Mouse (Mus musculus) layer of hippocampus, adult 9-11 months (tissue): ENCODE measurements around the gene Eno3.

Source experiments
- DNase-seq: peaks from one replicate; pipeline ENCODE4 v3.0.0; 2022

Eno3 gene

DNA sequence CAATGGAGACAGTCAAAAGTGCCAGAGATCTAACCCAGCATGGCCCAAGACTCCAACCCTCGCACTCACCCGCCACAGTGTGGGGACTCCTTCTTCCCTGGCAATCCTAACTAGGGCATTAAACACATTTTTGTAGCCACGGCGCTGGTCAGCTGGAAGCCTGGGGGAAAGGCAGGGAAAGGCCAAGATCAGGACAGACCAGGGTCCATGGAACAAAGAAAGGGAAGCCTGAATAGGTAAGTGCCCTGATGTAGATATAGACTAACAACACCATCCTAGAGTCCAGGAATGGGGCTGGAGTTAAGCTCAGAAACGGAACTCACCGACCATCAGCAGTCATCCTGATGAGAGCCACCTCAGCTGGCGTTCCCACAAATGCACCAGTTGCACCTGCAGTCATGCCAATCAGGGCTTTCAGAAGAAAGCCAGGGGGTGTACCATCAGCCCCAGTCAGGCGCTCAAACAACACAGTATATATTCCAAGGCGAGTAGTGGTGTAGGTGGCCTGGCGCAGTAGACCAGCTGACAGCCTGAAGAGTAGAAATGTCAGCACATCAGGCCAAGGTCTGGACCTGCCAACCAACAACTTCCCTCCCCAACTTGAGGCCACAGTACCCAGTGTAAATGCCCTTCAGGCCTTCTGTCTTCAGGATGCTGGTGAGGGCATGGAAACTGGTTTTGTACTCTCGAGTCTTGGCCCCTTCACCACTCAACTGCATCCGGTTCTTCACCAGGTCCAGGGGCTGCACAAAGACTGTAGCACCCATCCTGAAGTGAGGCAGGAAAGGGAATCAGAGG is 11.3 kb upstream of the Eno3 start:
- DNase-seq = no peak

GRCm38 (mm10) chr11:70646259-70646555 is 10.8 kb upstream of the Eno3 start:
- DNase-seq = no peak

DNA sequence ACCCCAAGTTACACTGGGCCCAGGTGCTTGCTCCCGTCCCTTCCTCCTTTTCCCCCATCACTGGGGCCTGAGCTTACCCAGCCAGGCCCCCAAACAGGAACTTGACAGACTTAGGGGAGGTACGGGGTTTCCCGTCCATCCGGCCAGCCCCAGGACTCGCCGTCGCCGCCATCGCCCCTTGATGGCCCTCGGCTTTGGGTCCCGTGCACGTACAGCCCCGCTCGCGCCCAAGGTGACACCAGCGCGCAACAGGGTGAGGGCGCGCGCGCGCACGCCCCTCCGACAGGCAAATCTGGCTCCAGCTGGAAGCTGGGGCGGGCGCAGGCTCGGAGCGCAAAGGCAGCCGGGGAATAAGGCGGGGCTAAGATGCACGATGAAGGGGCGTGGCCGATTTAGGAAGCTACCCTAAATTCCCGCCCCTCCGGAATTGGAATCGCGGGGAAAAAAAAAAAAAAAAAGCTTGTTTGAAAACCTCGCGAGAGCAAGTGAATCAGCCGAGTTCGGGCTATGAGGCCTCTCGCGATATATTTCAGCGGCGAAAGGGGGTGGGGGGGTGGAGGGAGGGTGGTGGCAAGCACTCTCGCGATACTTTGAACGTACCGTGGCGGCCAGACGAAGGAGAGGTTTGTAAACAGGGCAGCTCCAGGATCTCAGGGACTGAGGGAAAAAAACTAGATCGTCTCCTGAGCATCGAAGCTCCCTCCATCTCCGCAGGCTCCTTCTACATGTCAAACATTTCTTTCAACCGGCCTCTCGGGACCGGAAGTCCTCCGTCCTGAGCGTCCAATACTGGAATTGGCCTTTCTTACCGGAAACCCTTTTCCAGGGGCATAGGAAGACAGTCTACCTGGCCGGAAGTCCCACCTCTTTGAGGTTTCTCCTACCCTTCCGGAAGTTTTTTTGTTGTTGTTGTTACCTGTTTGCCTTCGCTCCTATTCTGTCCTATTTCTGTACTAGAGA is 10.0 kb upstream of the Eno3 start, which contains the start of the genes Rnf167 and Slc25a11:
Rnf167 (plus strand) TSS at position 545 of the 960 bp plus-strand sequence.
Slc25a11 (minus strand) TSS at position 789 of the 960 bp plus-strand sequence.
- DNase-seq = peak; percentile 97

DNA sequence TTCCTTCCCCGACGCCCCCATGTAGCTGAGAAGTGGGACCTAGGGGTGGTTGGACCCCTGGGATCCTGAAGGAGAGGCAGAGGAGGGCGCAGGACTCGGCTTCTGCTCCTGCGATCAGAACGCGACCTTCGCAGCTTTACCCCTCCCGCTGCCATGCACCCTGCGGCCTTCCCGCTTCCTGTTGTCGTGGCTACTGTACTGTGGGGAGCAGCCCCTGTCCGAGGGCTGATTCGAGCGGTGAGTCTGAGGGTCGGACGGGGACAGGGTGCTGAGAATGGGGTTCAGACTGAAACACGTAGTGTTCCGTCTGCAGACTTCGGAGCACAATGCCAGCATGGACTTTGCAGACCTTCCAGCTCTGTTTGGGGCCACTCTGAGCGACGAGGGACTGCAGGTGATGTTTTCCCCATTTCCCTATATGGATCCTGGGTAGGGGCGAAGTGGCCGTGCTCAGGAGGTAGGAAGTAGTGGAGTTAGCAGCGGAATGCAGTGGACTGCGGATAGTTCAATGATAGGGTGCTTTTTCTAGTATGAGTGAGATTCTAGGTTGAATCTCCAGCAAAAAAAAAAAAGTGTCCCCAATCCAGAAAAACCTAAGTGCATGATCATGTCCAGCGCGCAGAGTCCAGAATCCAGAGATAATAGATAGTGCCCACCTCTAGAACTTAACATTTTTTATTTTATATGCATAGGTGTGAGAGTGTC is 9.1 kb upstream of the Eno3 start:
- no peak for DNase-seq

GRCm38 (mm10) chr11:70648512-70648911 is 8.5 kb upstream of the Eno3 start:
- DNase-seq = no peak

GRCm38 (mm10) chr11:70649185-70649734 is 7.7 kb upstream of the Eno3 start:
- no peak for DNase-seq

- peak; percentile 16 for DNase-seq
Observed at GRCm38 (mm10) chr11:70650322-70651175, 6.5 kb upstream of the Eno3 start.

GRCm38 (mm10) chr11:70651391-70651790 is 5.6 kb upstream of the Eno3 start:
- DNase-seq = peak; percentile 2

DNA sequence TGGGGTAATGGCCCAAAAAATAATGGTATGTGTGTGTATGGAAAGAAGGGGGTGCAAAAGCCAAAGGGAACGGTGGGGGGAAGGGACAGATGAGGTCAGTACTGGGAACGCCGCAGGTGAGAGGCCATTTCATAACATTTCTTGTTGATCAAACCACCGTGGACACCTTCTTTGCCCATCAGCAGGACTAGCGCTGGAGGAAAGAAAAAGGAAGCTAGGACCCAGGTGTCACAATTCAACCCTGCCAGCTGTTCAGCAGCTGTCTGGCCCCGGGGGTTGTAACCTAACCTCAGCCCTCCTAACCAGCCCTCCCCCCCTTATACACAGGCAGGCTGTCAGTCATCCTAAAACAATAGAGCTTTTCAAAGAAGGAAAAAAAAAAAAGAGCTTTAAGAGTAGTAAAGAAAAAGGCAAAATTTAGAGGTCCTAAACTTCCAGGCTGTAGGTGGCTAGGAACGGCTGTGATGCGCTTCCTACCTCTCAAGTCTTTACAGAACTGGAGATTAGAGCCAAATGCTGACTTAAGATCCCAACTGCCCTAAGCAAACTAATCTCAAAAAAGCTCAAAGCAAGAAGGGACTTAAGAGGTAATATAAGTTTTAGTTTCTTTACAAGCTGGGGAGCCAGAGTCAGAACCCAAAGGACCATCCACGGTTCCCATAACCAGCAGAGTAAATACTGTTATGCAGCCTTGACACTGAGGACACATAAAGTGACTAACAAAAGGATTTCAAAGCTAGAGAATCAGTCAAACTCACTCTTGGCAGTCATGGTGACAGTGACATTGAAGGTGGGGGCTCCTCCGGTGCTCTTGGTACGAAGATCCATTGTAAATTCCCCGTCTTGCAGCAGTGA is 4.7 kb upstream of the Eno3 start:
- DNase-seq = peak; percentile 14

- DNase-seq = no peak
Observed at GRCm38 (mm10) chr11:70652884-70653344, 4.1 kb upstream of the Eno3 start.

DNA sequence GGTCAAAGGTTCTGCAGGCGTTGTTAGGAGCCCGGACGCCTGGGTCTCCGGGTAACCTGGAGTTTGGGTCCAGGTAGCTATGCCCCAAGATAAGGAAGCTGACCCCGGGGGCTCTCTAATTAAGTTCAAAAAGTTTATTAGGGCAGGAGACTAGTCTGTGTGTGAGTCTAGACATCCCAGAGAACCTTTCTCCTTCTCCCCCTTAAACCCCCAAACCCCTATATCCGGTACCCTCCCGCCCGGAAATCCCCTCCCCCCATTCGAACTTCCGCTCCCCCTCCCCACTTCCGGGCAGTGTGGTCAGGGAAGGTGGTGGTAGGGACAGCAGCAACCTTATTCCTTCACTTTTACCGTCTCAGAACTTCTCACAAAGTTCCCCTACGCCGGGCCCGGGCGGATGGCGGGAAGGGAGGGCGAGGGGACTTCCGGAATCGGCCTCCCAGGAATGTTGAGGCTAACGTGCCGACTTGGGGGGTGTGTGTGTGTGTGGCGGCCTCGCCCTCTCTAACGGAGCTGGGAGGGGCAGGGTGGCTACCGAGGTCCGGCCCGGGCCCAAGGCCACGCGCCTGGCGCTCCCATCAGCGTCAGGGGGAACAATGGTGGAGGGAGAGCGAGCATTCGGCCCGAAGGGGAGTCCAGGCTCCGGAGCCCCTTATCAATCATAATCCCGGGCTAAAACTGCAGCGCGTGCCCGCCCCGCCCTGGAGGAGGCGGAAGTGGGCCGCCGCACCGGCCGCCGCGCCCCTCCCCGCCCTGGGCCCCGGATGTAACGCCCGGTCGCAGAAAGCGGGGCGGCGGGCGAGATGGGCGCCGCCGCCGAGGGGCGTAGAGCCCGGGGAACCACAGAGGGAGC is 3.4 kb upstream of the Eno3 start:
- peak; percentile 44 for DNase-seq

DNA sequence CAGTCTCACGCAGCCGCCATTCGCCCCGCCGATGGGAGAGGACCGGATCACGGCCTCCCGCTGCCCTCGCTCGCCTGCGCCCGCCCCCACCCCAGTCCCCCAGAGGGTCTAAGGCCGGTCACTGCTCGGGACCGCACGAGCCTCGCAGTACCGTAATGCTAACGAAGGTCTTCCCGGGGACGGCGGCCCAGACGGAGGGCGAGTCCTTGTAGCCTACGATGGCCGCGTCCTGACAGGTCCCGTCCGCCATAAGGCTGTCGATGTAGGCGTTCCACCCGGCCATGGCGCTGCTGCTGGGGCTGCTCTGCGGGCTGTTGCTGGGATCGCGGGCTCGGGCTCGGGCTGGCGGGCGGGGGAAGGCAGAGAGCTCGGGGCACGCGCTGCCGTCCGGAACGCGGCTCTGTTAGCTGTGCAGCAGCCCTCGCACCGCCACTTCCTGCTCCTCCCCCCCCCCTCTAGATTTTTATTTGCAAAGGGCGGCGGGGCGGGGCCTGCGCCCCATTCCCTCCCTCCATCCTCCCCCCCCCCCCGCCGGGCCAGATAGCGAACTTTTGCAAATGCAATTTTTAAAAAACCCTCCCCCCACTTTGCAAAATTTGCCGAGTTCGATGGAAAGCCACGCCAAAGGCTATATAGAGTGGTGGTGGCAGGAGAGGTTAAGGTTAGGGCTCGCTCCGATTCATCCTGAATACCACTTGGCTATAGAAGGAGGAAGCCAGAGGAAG is 2.6 kb upstream of the Eno3 start, which contains the start of gene Pfn1:
Pfn1 (minus strand) TSS at position 447 of the 725 bp plus-strand sequence.
- DNase-seq = peak; percentile 77

DNA sequence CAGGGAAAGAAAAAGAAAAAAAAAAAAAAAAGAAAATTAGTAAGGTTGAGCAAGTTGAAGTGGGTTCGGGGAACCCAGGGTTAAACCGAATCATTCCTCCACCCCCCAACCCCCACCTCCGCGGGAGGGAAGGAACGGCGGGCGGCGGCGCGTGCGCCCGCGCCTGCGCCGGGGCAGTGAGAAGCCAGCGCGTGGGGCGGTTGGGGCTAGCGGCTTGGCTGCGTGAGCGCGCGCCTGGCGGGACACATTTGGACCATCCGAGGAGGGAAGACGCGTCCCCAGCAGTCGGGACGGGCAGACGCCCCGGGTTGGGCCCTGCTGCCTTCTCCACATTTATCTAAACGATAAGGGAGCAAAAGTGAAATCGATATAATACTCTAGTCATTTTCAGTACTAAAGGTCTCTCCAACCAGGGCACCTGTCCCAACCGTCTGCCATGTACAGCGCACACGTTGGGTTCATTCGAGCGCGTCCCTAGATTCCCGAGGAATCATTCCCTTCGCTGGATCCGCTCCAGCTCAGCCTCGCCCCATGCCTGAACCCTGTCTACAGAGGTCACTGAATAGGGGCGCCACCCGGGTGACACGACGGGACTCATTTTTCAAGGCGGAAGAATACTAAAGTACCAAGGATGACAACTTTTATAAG is 2.0 kb upstream of the Eno3 start:
- DNase-seq = peak; percentile 68

- DNase-seq = no peak
Observed at GRCm38 (mm10) chr11:70655571-70656455, 1.2 kb upstream of the Eno3 start.

GRCm38 (mm10) chr11:70656456-70656927 is 510 bp upstream of the Eno3 start:
- DNase-seq = no peak

DNA sequence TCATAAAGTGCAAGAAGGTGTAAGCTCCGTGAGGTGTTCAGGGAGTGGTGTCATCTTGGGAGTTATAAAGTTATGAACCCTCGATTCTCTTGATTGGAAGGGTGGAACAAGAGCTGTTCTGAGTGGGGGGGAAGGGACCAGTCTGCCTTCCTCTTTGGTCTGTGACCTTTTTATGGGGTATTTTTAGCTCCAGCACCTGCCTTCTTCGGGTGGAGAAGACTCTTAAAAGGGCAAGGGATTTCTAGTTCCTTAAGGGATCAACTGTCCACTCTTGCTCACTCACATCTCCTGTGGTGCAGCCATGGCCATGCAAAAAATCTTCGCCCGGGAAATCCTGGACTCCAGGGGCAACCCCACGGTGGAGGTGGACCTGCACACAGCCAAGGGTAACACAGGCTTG is 571 bp downstream of the Eno3 start:
- DNase-seq = no peak

DNA sequence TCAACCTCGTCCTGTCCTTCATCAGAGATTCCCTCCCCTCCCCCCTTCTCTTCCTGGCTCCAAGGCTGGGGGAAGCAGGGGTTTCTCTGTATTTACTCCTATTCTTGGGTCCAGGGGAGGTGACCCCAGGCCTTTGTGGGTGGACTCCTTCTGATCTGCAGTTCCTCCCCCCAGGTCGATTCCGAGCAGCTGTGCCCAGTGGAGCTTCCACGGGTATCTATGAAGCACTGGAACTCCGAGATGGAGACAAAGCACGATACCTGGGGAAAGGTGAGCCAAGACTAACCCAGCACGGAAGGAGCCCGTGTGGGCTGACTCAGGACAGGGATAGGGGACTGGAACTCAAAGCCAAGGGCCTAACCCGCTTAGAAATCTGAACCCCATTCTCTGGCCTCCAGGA is 989 bp downstream of the Eno3 start:
- no peak for DNase-seq
